Mouse (Mus musculus) embryonic facial prominence, embryonic 15.5 days (tissue): Measurements from ENCODE around the gene Ncoa5. TPM values are rescaled to one million over a fixed set of nuclear protein-coding genes. Genes with fewer than 3 reads are reported as not detected.
A peak's percentile ranks its signal among the peaks of the same experiment; 100 is the strongest.

Experiments
- ATAC-seq: fragments of 200-750 bp; cut with Nextera tagmentation; 2 replicates; pipeline ENCODE4 v1.8.0; 2017; ENCODE audit warnings: low read depth, moderate TSS enrichment; ENCODE audit not compliant: insufficient number of reproducible peaks, low FRiP score, low TSS enrichment
- H3K27ac ChIP-seq: fragments of 300-500 bp; sonication (generic); replicated peaks from 2 replicates; pipeline ENCODE4 v1.5.1; 2015; ENCODE audit warnings: mild to moderate bottlenecking, inconsistent platforms
- H3K27me3 ChIP-seq: fragments of 300-500 bp; sonication (generic); 2 replicates; pipeline ENCODE4 v1.6.1; 2015; ENCODE audit warnings: inconsistent platforms
- H3K36me3 ChIP-seq: fragments of 300-500 bp; sonication (generic); 2 replicates; pipeline ENCODE4 v1.6.1; 2015; ENCODE audit warnings: mild to moderate bottlenecking, inconsistent platforms
- H3K4me1 ChIP-seq: fragments of 300-500 bp; sonication (generic); 2 replicates; pipeline ENCODE4 v1.6.1; 2015; ENCODE audit warnings: inconsistent platforms
- H3K4me2 ChIP-seq: fragments of 300-500 bp; sonication (generic); replicated peaks from 2 replicates; pipeline ENCODE4 v1.6.1; 2015; ENCODE audit warnings: mild to moderate bottlenecking, inconsistent platforms
- H3K4me3 ChIP-seq: fragments of 300-500 bp; sonication (generic); replicated peaks from 2 replicates; pipeline ENCODE4 v1.5.1; 2015; ENCODE audit warnings: mild to moderate bottlenecking, inconsistent platforms
- H3K9ac ChIP-seq: fragments of 300-500 bp; sonication (generic); 2 replicates; pipeline ENCODE4 v1.6.1; 2015; ENCODE audit warnings: inconsistent platforms
- H3K9me3 ChIP-seq: fragments of 300-500 bp; sonication (generic); replicated peaks from 2 replicates; pipeline ENCODE4 v1.6.1; 2016; ENCODE audit warnings: inconsistent platforms
- WGBS: fragments of 180-500 bp; shearing (Covaris S2); methylation state at CpG from one replicate; pipeline ENCODE4 v1.1.7; 2015; 5-methylcytosine and 5-hydroxymethylcytosine counted together
- polyA plus RNA-seq: library from polyadenylated mRNA; unstranded; fragments of >200 nt; fragmentation: Nextera tagmentation; extraction: Ambion mirVana; gene quantifications from 2 replicates; pipeline ENCODE4 v1.2.1, GENCODE M21; 2015

The Ncoa5 gene
- polyA plus RNA-seq, 1 experiment from 2014 or later, result 67.0 TPM

GRCm38 (mm10) chr2:164967193-164967592 lies 67.5 kb downstream of the Ncoa5 start:
- Histone ChIP-seq H3K4me2 (no peak overlapping the region), H3K9ac (no peak overlapping the region), H3K4me3 (no peak overlapping the region), H3K27me3 (peaks cover 72% of the 10 kb centered on the region), H3K27ac (no peak overlapping the region), H3K4me1 (peaks cover 24% of the 10 kb centered on the region), H3K9me3 (no peaks in the 10 kb centered on the region), H3K36me3 (no peaks in the 10 kb centered on the region)
- ATAC-seq, result no peak
- 5% methylated on average over 6 of the region's 6 CpGs for WGBS

GRCm38 (mm10) chr2:164966381-164966780 lies 68.3 kb downstream of the Ncoa5 start:
- no peak overlapping the region for H3K4me3 ChIP-seq
- H3K27me3 ChIP-seq, result peaks cover 68% of the 10 kb centered on the region
- no peak overlapping the region for H3K9ac ChIP-seq
- WGBS, result 19% methylated on average over 8 of the region's 8 CpGs
- H3K4me1 ChIP-seq, result peaks cover 27% of the 10 kb centered on the region
- H3K27ac ChIP-seq, result no peak overlapping the region
- no peak overlapping the region for H3K4me2 ChIP-seq
- no peaks in the 10 kb centered on the region for H3K36me3 ChIP-seq
- H3K9me3 ChIP-seq, result no peaks in the 10 kb centered on the region
- no peak for ATAC-seq

GRCm38 (mm10) chr2:164964981-164965380 lies 69.7 kb downstream of the Ncoa5 start:
- no peak overlapping the region for H3K9ac ChIP-seq
- H3K4me3 ChIP-seq, result no peak overlapping the region
- H3K4me1 ChIP-seq, result peaks cover 26% of the 10 kb centered on the region
- WGBS, result 88% methylated on average over 1 of the region's 1 CpGs
- no peaks in the 10 kb centered on the region for H3K9me3 ChIP-seq
- no peak overlapping the region for H3K4me2 ChIP-seq
- no peaks in the 10 kb centered on the region for H3K36me3 ChIP-seq
- no peak overlapping the region for H3K27ac ChIP-seq
- ATAC-seq, result no peak
- peaks cover 55% of the 10 kb centered on the region for H3K27me3 ChIP-seq

GRCm38 (mm10) chr2:164964242-164964894 lies 70.3 kb downstream of the Ncoa5 start:
- H3K4me2 ChIP-seq, result no peak overlapping the region
- peaks cover 26% of the 10 kb centered on the region for H3K4me1 ChIP-seq
- peaks cover 49% of the 10 kb centered on the region for H3K27me3 ChIP-seq
- 36% methylated on average over 9 of the region's 9 CpGs for WGBS
- H3K9ac ChIP-seq, result no peak overlapping the region
- H3K36me3 ChIP-seq, result no peaks in the 10 kb centered on the region
- no peak overlapping the region for H3K4me3 ChIP-seq
- ATAC-seq, result no peak
- no peak overlapping the region for H3K27ac ChIP-seq
- H3K9me3 ChIP-seq, result no peaks in the 10 kb centered on the region

- 51% methylated on average over 7 of the region's 7 CpGs for WGBS
- Histone ChIP-seq H3K4me1 (peaks cover 11% of the 10 kb centered on the region; the same call in 1 of the 2 replicates), H3K27ac (no peak overlapping the region), H3K4me3 (no peak overlapping the region), H3K9me3 (no peaks in the 10 kb centered on the region), H3K36me3 (no peaks in the 10 kb centered on the region), H3K27me3 (peaks cover 27% of the 10 kb centered on the region), H3K9ac (no peak overlapping the region), H3K4me2 (no peak overlapping the region)
- ATAC-seq, result no peak
Observed at GRCm38 (mm10) chr2:164962183-164962580, 72.5 kb downstream of the Ncoa5 start.

- peaks cover 22% of the 10 kb centered on the region for H3K27me3 ChIP-seq
- no peak overlapping the region for H3K27ac ChIP-seq
- ATAC-seq, result 0 out of 2 replicates have a peak, but pooled peaks have one; percentile 8
- H3K9me3 ChIP-seq, result no peaks in the 10 kb centered on the region
- H3K4me1 ChIP-seq, result peaks cover 11% of the 10 kb centered on the region; the same call in 1 of the 2 replicates
- no peaks in the 10 kb centered on the region for H3K36me3 ChIP-seq
- 0 out of 2 replicates have a peak overlapping the region, but pooled peaks have one; percentile 54 for H3K4me3 ChIP-seq
- WGBS, result 8% methylated on average over 17 of the region's 17 CpGs
- H3K9ac ChIP-seq, result no peak overlapping the region
- H3K4me2 ChIP-seq, result peak overlapping the region; percentile 65; the same call in 1 of the 2 replicates
Observed at GRCm38 (mm10) chr2:164961506-164962182, 73.0 kb downstream of the Ncoa5 start.

GRCm38 (mm10) chr2:164960716-164961441 lies 73.8 kb downstream of the Ncoa5 start, which contains the start of gene Slc12a5:
Gene Slc12a5 (plus strand): TSS chr2:164960802.
- Histone ChIP-seq H3K4me1 (peaks cover 11% of the 10 kb centered on the region; the same call in 1 of the 2 replicates), H3K4me2 (peak within 1 kb of the TSS; percentile 65), H3K9me3 (no peaks in the 10 kb centered on the region), H3K36me3 (no peaks in the 10 kb centered on the region), H3K27ac (no peak within 1 kb of the TSS), H3K4me3 (peak within 1 kb of the TSS; percentile 54), H3K27me3 (peaks cover 14% of the 10 kb centered on the region), H3K9ac (0 out of 2 replicates have a peak within 1 kb of the TSS, but pooled peaks have one; percentile 22)
- WGBS, result 1% methylated on average over 40 of the region's 54 CpGs
- peak; percentile 44; the same call in 1 of the 2 replicates for ATAC-seq

- Histone ChIP-seq H3K9me3 (no peaks in the 10 kb centered on the region), H3K27ac (no peak overlapping the region), H3K4me1 (peaks cover 19% of the 10 kb centered on the region), H3K27me3 (peaks cover 35% of the 10 kb centered on the region), H3K4me2 (no peak overlapping the region), H3K36me3 (no peaks in the 10 kb centered on the region), H3K4me3 (no peak overlapping the region), H3K9ac (no peak overlapping the region)
- WGBS, result 62% methylated on average over 9 of the region's 9 CpGs
- ATAC-seq, result no peak
Observed at GRCm38 (mm10) chr2:164957548-164958315, 76.9 kb downstream of the Ncoa5 start.

- peaks cover 42% of the 10 kb centered on the region for H3K27me3 ChIP-seq
- H3K4me2 ChIP-seq, result no peak overlapping the region
- H3K36me3 ChIP-seq, result no peaks in the 10 kb centered on the region
- no peak overlapping the region for H3K27ac ChIP-seq
- no peak for ATAC-seq
- 53% methylated on average over 5 of the region's 5 CpGs for WGBS
- no peak overlapping the region for H3K4me3 ChIP-seq
- H3K9ac ChIP-seq, result no peak overlapping the region
- H3K9me3 ChIP-seq, result no peaks in the 10 kb centered on the region
- H3K4me1 ChIP-seq, result peaks cover 14% of the 10 kb centered on the region
Observed at GRCm38 (mm10) chr2:164956195-164956594, 78.5 kb downstream of the Ncoa5 start.

GRCm38 (mm10) chr2:164955725-164956124 lies 78.9 kb downstream of the Ncoa5 start:
- no peak for ATAC-seq
- Histone ChIP-seq H3K4me3 (no peak overlapping the region), H3K9me3 (no peaks in the 10 kb centered on the region), H3K9ac (no peak overlapping the region), H3K27ac (no peak overlapping the region), H3K4me1 (peaks cover 10% of the 10 kb centered on the region), H3K4me2 (no peak overlapping the region), H3K27me3 (peaks cover 47% of the 10 kb centered on the region), H3K36me3 (no peaks in the 10 kb centered on the region)
- 67% methylated on average over 4 of the region's 4 CpGs for WGBS
